Mouse (Mus musculus) bone marrow macrophage, adult 2 months (primary cell): ENCODE data around the gene Sh3tc1.

Experiments
- CTCF ChIP-seq: IDR thresholded peaks from 2 replicates; pipeline ENCODE4 v1.5.1; 2012; ENCODE audit warnings: low read depth, mild to moderate bottlenecking, low read length, moderate library complexity
- POLR2A ChIP-seq: IDR thresholded peaks from 2 replicates; pipeline ENCODE4 v1.6.1; 2012; ENCODE audit warnings: mild to moderate bottlenecking, low read depth, low read length, borderline replicate concordance

DNA sequence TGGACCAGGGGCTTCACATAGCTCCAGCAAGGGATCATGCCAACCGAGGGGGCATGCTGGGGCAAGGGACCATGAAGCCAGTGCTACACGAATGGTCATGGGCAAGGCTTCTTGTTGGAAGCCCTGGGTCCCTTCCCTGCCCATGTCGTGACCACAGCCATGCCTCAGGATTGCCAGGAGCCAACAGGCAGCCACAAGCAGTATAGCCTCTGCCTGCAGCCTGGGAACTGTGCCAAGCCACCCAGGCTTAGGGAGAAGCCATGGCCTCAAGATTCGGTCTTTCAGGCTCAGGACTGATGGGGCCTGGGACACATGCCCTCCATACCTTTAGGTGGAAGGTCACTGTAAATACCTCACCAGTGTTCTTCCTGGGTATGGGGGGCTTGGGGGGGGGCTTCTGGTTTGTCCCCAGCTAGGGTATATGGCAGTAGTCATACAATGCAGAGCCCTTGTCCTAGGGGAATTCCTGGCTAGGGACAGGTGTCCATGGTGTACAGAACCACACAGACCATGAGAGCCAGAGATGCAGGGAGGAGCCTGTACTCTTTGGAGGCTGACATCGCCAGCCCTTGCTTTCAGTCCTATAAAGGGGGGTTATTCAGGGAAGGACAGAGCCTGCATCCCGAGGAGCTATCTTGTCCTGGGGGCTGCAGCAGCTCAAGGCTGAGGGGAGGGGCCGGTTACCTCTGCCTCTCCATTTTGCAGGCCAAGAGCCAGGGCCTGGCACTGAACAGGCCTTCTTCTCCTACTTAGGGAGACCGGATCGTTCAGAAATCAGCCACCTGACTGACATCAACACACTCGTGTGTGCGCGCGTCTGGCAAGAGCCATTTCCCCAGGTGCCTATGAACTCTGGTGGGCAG is 33.7 kb upstream of the Sh3tc1 start:
- TF ChIP-seq POLR2A (no peak), CTCF (no peak)
